Comparison of ENCODE assay signal across 9 mouse cellular contexts in genomic region chr2:17422967-17423366, GRCm38 (mm10).
DNase-seq lines count a peak whose midpoint lies in the region; ATAC-seq and TF ChIP-seq lines count a peak whose summit lies in the region.
"Had no signal": no experiment of that assay in that cellular context is flagged by ENCODE, and none has a peak within 500 bp of the region (broad histone marks: within the 10 kb centered on the region; RNA-seq: fewer than 3 reads in every experiment).

No protein-coding gene starts in this region.

- 0 out of 2 replicates have a peak, but pooled peaks have one; percentile 14 for TF ChIP-seq CTCF in kidney, adult 2 months (conservative IDR thresholded peaks at IDR 0.05; ENCODE audit: insufficient read depth, insufficient read length, low read depth, low read length)

- no peaks in the 10 kb centered on the region for H3K36me3 ChIP-seq in kidney, adult 2 months (ENCODE audit: control insufficient read depth, insufficient read depth, low read length)
- H3K36me3 ChIP-seq in kidney, embryonic 16.5 days (ENCODE audit: insufficient read depth, low read length), result no peaks in the 10 kb centered on the region
- no peaks in the 10 kb centered on the region for H3K36me3 ChIP-seq in embryonic facial prominence, embryonic 14.5 days (ENCODE audit: control insufficient read depth, insufficient read depth, low read length)
- H3K36me3 ChIP-seq: limb, embryonic 15.5 days had no signal

- H3K27ac ChIP-seq in kidney, adult 2 months (ENCODE audit: insufficient read depth, low read depth, low read length), result no peak overlapping the region
- H3K27ac ChIP-seq in kidney, embryonic 16.5 days (ENCODE audit: low read length), result no peak overlapping the region
- H3K27ac ChIP-seq in embryonic facial prominence, embryonic 14.5 days (replicated peaks; ENCODE audit: low read depth, low read length), result no peak overlapping the region
- H3K27ac ChIP-seq: limb, embryonic 15.5 days had no signal

- no peaks in the 10 kb centered on the region for H3K9me3 ChIP-seq in kidney, embryonic 16.5 days (ENCODE audit: low read length)
- H3K9me3 ChIP-seq in embryonic facial prominence, embryonic 14.5 days (ENCODE audit: control insufficient read depth, low read length), result no peaks in the 10 kb centered on the region
- H3K9me3 ChIP-seq: limb, embryonic 15.5 days had no signal

- TF ChIP-seq POLR2A in kidney, adult 2 months (IDR thresholded peaks at IDR 0.05; ENCODE audit: low read depth, low read length), result no peak

- no peak overlapping the region for H3K4me3 ChIP-seq in kidney, adult 2 months (ENCODE audit: insufficient read depth, low read depth, low read length)
- H3K4me3 ChIP-seq in kidney, embryonic 16.5 days (ENCODE audit: low read length), result no peak overlapping the region
- no peak overlapping the region for H3K4me3 ChIP-seq in embryonic facial prominence, embryonic 14.5 days (ENCODE audit: low read depth, low read length)
- H3K4me3 ChIP-seq: limb, embryonic 15.5 days had no signal

- DNase-seq in kidney, adult 2 months, result peak; percentile 45
- DNase-seq in B cell, adult 2 months, result peak; percentile 15 to 18
- DNase-seq in Muller cell, postnatal 12 days (ENCODE audit: inconsistent ontology term), result peak; percentile 56
- peak; percentile 80 for DNase-seq in embryonic facial prominence, embryonic 14.5 days (ENCODE audit: low spot score)
- DNase-seq in layer of hippocampus, postnatal 10 days (ENCODE audit: low spot score in 2 of 2), result peak; percentile 37 to 55
- DNase-seq in retina, embryonic 14.5 days (ENCODE audit: low spot score), result peak; percentile 81
- no peak for DNase-seq in ovary, postnatal 36 days (ENCODE audit: low spot score)

- no peaks in the 10 kb centered on the region for H3K27me3 ChIP-seq in kidney, adult 2 months (replicated peaks; ENCODE audit: control insufficient read depth, insufficient read depth, low read length)
- H3K27me3 ChIP-seq in kidney, embryonic 16.5 days (ENCODE audit: insufficient read depth, low read length), result no peaks in the 10 kb centered on the region
- H3K27me3 ChIP-seq in embryonic facial prominence, embryonic 14.5 days (replicated peaks; ENCODE audit: control insufficient read depth, insufficient read depth, low read length), result no peaks in the 10 kb centered on the region
- H3K27me3 ChIP-seq: limb, embryonic 15.5 days had no signal

- no peak overlapping the region for H3K9ac ChIP-seq in kidney, embryonic 16.5 days (replicated peaks; ENCODE audit: low read length)
- no peak overlapping the region for H3K9ac ChIP-seq in embryonic facial prominence, embryonic 14.5 days (ENCODE audit: low read depth, low read length)
- H3K9ac ChIP-seq: limb, embryonic 15.5 days had no signal

- 2% methylated on average over 1 of the region's 1 CpGs for WGBS in kidney, adult 2 months
- 0% methylated on average over 1 of the region's 1 CpGs for WGBS in kidney, embryonic 16.5 days
- 4% methylated on average over 1 of the region's 1 CpGs for WGBS in embryonic facial prominence, embryonic 14.5 days

- ATAC-seq in kidney, embryonic 16.5 days (ENCODE audit: low FRiP score, low TSS enrichment), result no peak
- ATAC-seq in embryonic facial prominence, embryonic 14.5 days (ENCODE audit: low read depth), result no peak

- H3K4me2 ChIP-seq in kidney, embryonic 16.5 days (replicated peaks; ENCODE audit: low read depth, low read length), result no peak overlapping the region
- no peak overlapping the region for H3K4me2 ChIP-seq in embryonic facial prominence, embryonic 14.5 days (ENCODE audit: low read depth, low read length)
- H3K4me2 ChIP-seq: limb, embryonic 15.5 days had no signal

- no peaks in the 10 kb centered on the region for H3K4me1 ChIP-seq in kidney, adult 2 months (ENCODE audit: control insufficient read depth, insufficient read depth, low read length)
- H3K4me1 ChIP-seq in kidney, embryonic 16.5 days (ENCODE audit: insufficient read depth, low read length), result no peaks in the 10 kb centered on the region
- no peaks in the 10 kb centered on the region for H3K4me1 ChIP-seq in embryonic facial prominence, embryonic 14.5 days (ENCODE audit: control insufficient read depth, insufficient read depth, low read length)
- H3K4me1 ChIP-seq: limb, embryonic 15.5 days had no signal
